Mouse (Mus musculus): ENCODE measurements around the gene Tuba1a.

The Tuba1a gene

DNA sequence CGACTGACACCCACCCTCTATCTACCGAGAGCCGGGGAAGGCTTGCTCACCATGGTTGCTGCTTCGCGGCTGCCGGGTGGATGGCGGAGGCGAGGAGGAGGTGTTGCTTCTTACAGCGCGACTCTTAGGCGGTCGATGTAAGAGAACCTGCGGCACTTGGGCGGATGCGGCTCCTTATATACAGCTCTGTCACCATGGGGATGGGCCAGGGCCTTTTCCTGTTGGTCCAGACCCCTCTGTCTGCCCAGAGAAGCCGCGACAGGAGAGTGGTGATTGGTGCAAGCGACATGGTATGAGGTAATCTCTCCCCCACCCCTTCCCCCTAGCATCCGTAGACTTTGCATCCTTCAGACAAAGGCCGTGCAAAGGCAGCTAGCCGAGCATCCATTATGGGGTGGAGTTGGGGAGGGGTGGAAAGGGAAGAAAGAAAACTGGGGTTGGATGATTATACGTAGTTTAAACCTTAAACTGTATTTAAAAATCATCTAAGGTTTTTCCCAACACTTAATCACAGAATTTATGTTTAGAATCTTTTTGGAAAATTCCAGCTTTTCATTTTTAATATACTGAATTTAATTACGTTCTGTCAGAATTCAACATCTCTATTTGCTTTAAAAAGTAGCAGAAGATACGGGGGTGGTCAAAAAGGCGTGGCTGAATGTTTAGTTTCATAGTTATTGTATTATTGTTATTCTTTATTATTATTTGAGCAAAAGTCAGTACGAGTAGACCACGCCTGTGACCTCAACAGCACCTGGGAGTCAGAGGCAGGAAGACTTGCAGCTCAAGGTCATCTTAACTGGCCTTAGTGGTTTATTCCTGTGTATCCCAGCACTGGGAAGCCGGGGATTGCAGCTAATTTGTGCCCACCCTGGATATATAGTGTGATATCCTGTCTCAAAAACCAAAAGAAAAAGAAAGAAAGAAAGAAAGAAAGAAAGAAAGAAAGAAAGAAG lies at the start of gene Tuba1a, which contains the start of gene Gm49450:
Tuba1a (minus strand) TSS at position 303 of the 956 bp plus-strand sequence.
Gm49450 (minus strand) TSS at position 151 of the 956 bp plus-strand sequence.
- DNase-seq (ENCODE audit: low read depth, low spot score): peak; percentile 99

GRCm38 (mm10) chr15:99001451-99001931 lies 48.0 kb upstream of the Tuba1a start:
- no peak for DNase-seq (ENCODE audit: low read depth, low spot score)

DNA sequence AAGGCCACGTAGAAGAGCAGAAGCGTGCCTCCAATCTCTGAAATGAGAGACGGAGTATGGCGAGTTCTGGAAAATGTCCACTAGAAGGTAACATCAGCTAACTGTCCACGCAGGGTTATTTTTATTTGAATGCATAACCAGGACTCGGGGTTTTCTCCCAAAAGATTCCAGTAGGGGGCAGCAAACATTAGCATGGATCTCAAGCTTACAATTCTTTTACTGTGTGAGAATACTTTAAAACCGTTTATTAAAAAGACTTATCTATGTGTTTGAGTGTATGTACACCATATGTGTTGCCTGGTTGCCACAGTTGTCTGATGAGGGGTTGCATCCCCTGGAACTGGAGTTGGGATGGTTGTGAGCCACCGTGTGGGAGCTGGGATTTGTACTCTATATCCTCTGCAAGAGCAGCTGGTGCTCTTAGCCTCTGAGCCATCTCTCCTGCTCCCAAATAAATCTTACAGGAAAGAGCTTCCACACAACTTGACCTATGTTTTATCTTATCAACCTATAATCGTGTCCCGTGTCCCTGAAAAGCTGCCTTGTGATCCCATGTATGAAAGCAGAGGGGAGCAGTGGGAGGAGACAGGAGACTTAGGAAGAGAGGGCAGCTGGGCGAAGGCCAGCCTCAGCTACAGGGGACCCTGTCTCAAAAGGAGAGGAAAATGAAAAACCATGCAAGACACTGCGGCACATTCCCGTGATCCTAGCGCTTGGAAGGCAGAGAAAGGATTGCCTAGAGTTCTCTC lies 47.2 kb upstream of the Tuba1a start:
- no peak for DNase-seq (ENCODE audit: low read depth, low spot score)

- no peak for DNase-seq (ENCODE audit: low read depth, low spot score)
These were observed 45.3 kb upstream of the Tuba1a start for GRCm38 (mm10) chr15:98998775-98999157.

GRCm38 (mm10) chr15:98997938-98998774 lies 44.7 kb upstream of the Tuba1a start:
- no peak for DNase-seq (ENCODE audit: low read depth, low spot score)

DNA sequence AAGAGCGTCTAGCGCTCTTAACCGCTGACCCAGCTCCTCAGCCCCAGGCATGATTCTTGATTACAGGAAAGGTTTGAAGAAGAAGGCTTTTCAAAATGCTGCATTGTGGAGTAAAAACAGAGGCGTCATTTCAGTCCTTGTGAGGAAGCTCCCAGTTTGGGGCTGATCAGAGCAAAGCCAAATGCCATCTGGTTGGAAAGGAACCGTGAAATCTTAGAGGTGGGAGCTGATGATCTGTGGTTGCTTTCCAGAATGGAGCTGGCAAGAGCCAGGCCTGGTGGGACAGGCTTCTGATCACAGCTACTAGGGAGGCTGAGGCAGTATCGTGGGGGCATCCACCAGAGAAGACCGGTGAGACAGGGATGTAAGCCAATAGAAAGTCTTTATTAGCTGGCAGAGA lies 43.3 kb upstream of the Tuba1a start:
- no peak for DNase-seq (ENCODE audit: low read depth, low spot score)

GRCm38 (mm10) chr15:98994957-98995520 lies 41.5 kb upstream of the Tuba1a start:
- DNase-seq (ENCODE audit: low read depth, low spot score): no peak

- DNase-seq (ENCODE audit: low read depth, low spot score): peak; percentile 92
These were observed 40.4 kb upstream of the Tuba1a start for GRCm38 (mm10) chr15:98993865-98994264.

- DNase-seq (ENCODE audit: low read depth, low spot score): no peak
These were observed 39.7 kb upstream of the Tuba1a start for GRCm38 (mm10) chr15:98993093-98993793.

- DNase-seq (ENCODE audit: low read depth, low spot score): peak; percentile 96
These were observed 38.8 kb upstream of the Tuba1a start for GRCm38 (mm10) chr15:98992086-98992912.

DNA sequence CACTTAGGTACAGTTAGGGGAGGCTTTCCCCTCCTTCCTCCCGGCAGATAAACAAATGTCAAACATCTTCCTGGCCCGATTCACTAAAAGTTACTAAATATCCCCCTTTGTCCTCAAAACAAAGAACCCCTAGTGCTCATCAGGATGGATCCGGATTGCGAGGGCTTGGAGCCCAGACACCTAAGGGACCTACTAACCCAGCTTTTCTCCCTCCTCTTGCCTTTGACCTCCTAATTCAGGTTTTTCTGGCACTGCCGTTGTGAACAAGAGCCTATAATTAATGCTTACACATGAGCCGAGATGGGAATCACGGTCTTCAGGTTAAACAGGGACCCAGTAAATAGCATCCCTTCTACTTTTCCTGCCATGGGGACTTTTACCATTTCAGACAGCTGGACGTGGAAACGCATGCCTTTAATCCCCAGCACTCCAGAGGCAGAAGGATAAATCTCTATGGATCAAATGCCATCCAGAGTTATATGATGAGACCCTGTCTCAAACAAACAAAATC lies 38.1 kb upstream of the Tuba1a start:
- no peak for DNase-seq (ENCODE audit: low read depth, low spot score)

DNA sequence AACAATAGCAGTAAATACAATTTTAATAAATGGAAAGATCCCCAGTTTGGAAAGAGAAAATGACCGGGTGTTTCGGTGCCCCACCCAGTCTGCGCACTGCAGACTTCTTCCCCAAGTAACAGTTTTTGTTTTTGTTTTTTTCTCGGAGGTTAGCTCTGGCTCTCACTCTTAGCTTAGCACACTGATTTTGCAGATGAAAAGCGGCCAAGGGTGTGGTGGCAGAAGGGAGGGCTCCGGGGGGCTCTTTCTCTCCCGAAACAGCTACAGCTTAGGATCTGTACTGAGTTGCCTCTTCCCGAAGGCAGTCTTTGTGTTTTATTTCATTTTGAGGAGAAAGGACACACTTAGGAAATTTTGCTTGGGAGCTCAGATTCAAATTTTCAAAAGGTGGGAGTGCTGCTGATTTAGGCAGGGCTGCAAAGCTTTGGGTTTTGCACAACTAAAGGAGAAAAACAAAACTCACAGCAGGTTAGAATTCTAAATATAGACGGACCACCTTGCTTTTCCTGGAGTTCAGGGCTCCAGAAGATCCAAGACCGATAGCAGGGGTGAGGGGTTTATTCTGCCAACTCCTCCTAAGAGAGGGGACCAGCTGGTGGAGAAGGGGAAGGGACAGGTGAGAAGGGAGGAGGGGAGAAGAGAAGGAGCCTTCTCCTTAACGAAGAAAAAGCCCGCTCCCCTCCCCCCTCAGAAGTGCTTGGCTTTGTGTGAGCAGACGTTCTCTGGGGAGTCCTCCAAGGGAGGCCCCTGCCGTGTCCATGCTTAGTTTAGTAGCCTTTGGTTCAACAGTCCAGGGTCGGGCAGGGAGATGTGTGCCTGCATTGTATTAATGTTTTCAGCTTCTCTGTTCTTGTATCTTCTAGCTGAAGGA lies 37.4 kb upstream of the Tuba1a start:
- DNase-seq (ENCODE audit: low read depth, low spot score): no peak

GRCm38 (mm10) chr15:98989701-98990430 lies 36.4 kb upstream of the Tuba1a start:
- no peak for DNase-seq (ENCODE audit: low read depth, low spot score)

- DNase-seq (ENCODE audit: low read depth, low spot score): no peak
These were observed 35.3 kb upstream of the Tuba1a start for GRCm38 (mm10) chr15:98988787-98989186.

GRCm38 (mm10) chr15:98987661-98988181 lies 34.2 kb upstream of the Tuba1a start:
- DNase-seq (ENCODE audit: low read depth, low spot score): no peak

DNA sequence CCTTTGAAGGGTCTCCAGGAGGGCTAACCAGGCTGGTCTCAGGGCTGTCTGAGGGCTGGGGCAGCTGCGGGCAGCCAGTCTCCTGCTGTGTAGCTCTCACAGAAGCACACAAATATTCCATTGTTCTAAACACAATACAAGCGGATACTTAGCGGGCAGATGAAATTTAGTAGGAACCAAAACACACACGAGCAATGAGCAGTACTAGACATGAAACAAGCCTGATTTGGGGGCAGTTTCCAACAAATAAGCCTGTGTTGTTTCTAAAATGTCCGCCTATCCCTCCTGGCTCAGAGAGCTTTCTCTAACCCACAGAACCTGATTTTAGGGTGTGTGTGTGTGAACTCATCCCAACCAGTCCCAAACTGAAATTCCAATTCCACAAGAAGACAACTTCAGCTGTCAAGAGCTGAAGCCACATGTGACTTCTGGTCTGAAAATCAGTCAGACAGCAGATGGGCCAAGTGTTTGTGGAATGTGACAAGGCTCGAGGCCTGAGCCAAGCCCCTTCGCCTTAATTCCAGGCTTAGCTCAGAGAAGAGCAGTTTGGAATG lies 33.7 kb upstream of the Tuba1a start:
- no peak for DNase-seq (ENCODE audit: low read depth, low spot score)
